Mouse (Mus musculus) liver, embryonic 15.5 days (tissue): ENCODE measurements around the gene Hcrtr1. TPM values are rescaled to one million over a fixed set of nuclear protein-coding genes. Genes with fewer than 3 reads are reported as not detected.

Experiments used
- ATAC-seq: fragments of 200-750 bp; cut with Nextera tagmentation; 2 replicates; pipeline ENCODE4 v1.8.0; 2017; ENCODE audit warnings: moderate number of reproducible peaks, mild to moderate bottlenecking, moderate library complexity; ENCODE audit not compliant: insufficient read depth
- H3K27ac ChIP-seq: fragments of 300-500 bp; sonication (generic); replicated peaks from 2 replicates; pipeline ENCODE4 v1.5.1; 2015; ENCODE audit warnings: mild to moderate bottlenecking, inconsistent platforms
- H3K27me3 ChIP-seq: fragments of 300-500 bp; sonication (generic); 2 replicates; pipeline ENCODE4 v1.6.1; 2015; ENCODE audit warnings: mild to moderate bottlenecking, inconsistent platforms
- H3K36me3 ChIP-seq: fragments of 300-500 bp; sonication (generic); replicated peaks from 2 replicates; pipeline ENCODE4 v1.6.1; 2015; ENCODE audit warnings: moderate library complexity, mild to moderate bottlenecking, inconsistent platforms
- H3K4me1 ChIP-seq: fragments of 300-500 bp; sonication (generic); replicated peaks from 2 replicates; pipeline ENCODE4 v1.6.1; 2015; ENCODE audit warnings: inconsistent platforms
- H3K4me2 ChIP-seq: fragments of 300-500 bp; sonication (generic); 2 replicates; pipeline ENCODE4 v1.6.1; 2015; ENCODE audit warnings: moderate library complexity, mild to moderate bottlenecking, inconsistent platforms
- H3K4me3 ChIP-seq: fragments of 300-500 bp; sonication (generic); replicated peaks from 2 replicates; pipeline ENCODE4 v1.5.1; 2015; ENCODE audit warnings: mild to moderate bottlenecking, inconsistent platforms
- H3K9ac ChIP-seq: fragments of 300-500 bp; sonication (generic); 2 replicates; pipeline ENCODE4 v1.6.1; 2015; ENCODE audit warnings: moderate library complexity, mild to moderate bottlenecking, inconsistent platforms
- H3K9me3 ChIP-seq: fragments of 300-500 bp; sonication (generic); replicated peaks from 2 replicates; pipeline ENCODE4 v1.6.1; 2016; ENCODE audit warnings: inconsistent platforms
- WGBS: fragments of 180-500 bp; shearing (Covaris S2); methylation state at CpG from one replicate; pipeline ENCODE4 v1.1.7; 2015; ENCODE audit warnings: mixed read lengths; ENCODE audit not compliant: insufficient replicate concordance; 5-methylcytosine and 5-hydroxymethylcytosine counted together
- polyA plus RNA-seq: library from polyadenylated mRNA; unstranded; fragments of >200 nt; fragmentation: Nextera tagmentation; extraction: Ambion mirVana; gene quantifications from 2 replicates; pipeline ENCODE4 v1.2.1, GENCODE M21; 2015

Hcrtr1 gene
- polyA plus RNA-seq, 1 experiment from 2014 or later, result not detected

- no peak for ATAC-seq
- H3K9me3 ChIP-seq, result no peaks in the 10 kb centered on the region
- H3K27me3 ChIP-seq, result no peaks in the 10 kb centered on the region
- no peak overlapping the region for H3K9ac ChIP-seq
- no peak overlapping the region for H3K4me2 ChIP-seq
- no peak overlapping the region for H3K4me3 ChIP-seq
- peaks cover 53% of the 10 kb centered on the region for H3K36me3 ChIP-seq
- H3K4me1 ChIP-seq, result peaks cover 14% of the 10 kb centered on the region; the same call in 1 of the 2 replicates
- 60% methylated on average over 4 of the region's 4 CpGs for WGBS
- H3K27ac ChIP-seq, result no peak overlapping the region
These were observed 18.4 kb downstream of the Hcrtr1 start for GRCm38 (mm10) chr4:130120752-130121151.

DNA sequence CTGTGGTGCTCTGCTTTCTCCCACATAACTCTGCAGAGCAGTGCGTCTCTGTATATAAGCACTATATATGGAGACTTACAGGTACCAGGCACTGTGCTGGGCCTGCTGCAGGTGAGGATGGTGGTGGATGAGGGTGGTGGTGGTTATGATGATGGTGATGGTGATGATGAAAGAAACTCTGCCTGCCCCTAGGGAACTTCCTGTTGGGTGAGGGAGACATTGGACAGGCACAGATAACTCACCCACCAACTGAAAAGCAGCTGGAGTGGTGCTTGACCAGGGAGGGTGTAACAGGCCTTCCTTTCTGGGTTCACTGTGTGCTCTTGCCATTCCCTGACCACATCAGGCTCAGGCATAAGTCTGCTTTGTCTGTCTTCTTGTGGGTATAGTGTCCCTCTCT is 26.4 kb downstream of the Hcrtr1 start:
- peaks cover 59% of the 10 kb centered on the region for H3K4me1 ChIP-seq
- H3K9me3 ChIP-seq, result no peaks in the 10 kb centered on the region
- H3K36me3 ChIP-seq, result 0 out of 2 replicates have a peak, but pooled peaks cover 10% of the 10 kb centered on the region
- WGBS, result 85% methylated on average over 1 of the region's 1 CpGs
- no peaks in the 10 kb centered on the region for H3K27me3 ChIP-seq
- H3K27ac ChIP-seq, result no peak overlapping the region
- ATAC-seq, result no peak
- no peak overlapping the region for H3K4me3 ChIP-seq
- H3K4me2 ChIP-seq, result peak overlapping the region; percentile 27; the same call in 1 of the 2 replicates
- no peak overlapping the region for H3K9ac ChIP-seq

- Histone ChIP-seq H3K9me3 (no peaks in the 10 kb centered on the region), H3K36me3 (0 out of 2 replicates have a peak, but pooled peaks cover 10% of the 10 kb centered on the region), H3K27me3 (no peaks in the 10 kb centered on the region), H3K9ac (no peak overlapping the region), H3K4me3 (no peak overlapping the region), H3K27ac (peak overlapping the region; percentile 33; the same call in 1 of the 2 replicates), H3K4me1 (peaks cover 59% of the 10 kb centered on the region), H3K4me2 (peak overlapping the region; percentile 27)
- ATAC-seq, result peak; percentile 15; the same call in 1 of the 2 replicates
- 53% methylated on average over 7 of the region's 7 CpGs for WGBS
These were observed 26.9 kb downstream of the Hcrtr1 start for GRCm38 (mm10) chr4:130112299-130112698.

- Histone ChIP-seq H3K9me3 (no peaks in the 10 kb centered on the region), H3K4me1 (peaks cover 67% of the 10 kb centered on the region), H3K9ac (no peak overlapping the region), H3K27me3 (no peaks in the 10 kb centered on the region), H3K4me2 (no peak overlapping the region), H3K36me3 (no peaks in the 10 kb centered on the region), H3K27ac (no peak overlapping the region), H3K4me3 (no peak overlapping the region)
- no peak for ATAC-seq
- WGBS, result 86% methylated on average over 7 of the region's 7 CpGs
These were observed 29.1 kb downstream of the Hcrtr1 start for GRCm38 (mm10) chr4:130110091-130110490.

DNA sequence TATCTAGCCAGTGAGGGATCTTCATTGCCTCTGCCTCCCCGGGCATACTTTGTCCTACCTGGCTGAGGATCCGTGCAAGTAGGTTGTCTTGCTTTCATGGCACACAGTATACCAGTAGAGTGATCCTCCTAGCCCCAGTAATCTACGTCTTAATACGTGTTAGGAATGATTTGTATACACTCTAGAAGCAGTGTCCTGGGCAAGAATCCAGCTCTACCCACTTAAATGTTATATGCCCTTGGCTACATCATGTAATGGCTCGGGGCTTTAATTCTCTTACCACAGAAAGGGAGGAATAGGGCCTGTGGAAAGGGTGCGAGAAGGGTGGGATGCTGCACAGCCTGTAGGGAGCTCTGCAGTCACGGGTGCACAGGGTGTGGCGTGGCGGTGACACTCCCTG is 29.5 kb downstream of the Hcrtr1 start:
- Histone ChIP-seq H3K4me2 (peak overlapping the region; percentile 16), H3K36me3 (no peaks in the 10 kb centered on the region), H3K9ac (no peak overlapping the region), H3K9me3 (no peaks in the 10 kb centered on the region), H3K27ac (no peak overlapping the region), H3K27me3 (no peaks in the 10 kb centered on the region), H3K4me3 (no peak overlapping the region), H3K4me1 (peaks cover 67% of the 10 kb centered on the region)
- no peak for ATAC-seq
- 73% methylated on average over 9 of the region's 9 CpGs for WGBS

- H3K9me3 ChIP-seq, result no peaks in the 10 kb centered on the region
- peak overlapping the region; percentile 25; the same call in 1 of the 2 replicates for H3K9ac ChIP-seq
- H3K36me3 ChIP-seq, result no peaks in the 10 kb centered on the region
- no peak for ATAC-seq
- peak overlapping the region; percentile 92 for H3K27ac ChIP-seq
- H3K4me2 ChIP-seq, result peak overlapping the region; percentile 75
- H3K4me3 ChIP-seq, result peak overlapping the region; percentile 86
- WGBS, result 27% methylated on average over 3 of the region's 3 CpGs
- no peaks in the 10 kb centered on the region for H3K27me3 ChIP-seq
- peaks cover 67% of the 10 kb centered on the region for H3K4me1 ChIP-seq
These were observed 30.2 kb downstream of the Hcrtr1 start for GRCm38 (mm10) chr4:130108929-130109328.

DNA sequence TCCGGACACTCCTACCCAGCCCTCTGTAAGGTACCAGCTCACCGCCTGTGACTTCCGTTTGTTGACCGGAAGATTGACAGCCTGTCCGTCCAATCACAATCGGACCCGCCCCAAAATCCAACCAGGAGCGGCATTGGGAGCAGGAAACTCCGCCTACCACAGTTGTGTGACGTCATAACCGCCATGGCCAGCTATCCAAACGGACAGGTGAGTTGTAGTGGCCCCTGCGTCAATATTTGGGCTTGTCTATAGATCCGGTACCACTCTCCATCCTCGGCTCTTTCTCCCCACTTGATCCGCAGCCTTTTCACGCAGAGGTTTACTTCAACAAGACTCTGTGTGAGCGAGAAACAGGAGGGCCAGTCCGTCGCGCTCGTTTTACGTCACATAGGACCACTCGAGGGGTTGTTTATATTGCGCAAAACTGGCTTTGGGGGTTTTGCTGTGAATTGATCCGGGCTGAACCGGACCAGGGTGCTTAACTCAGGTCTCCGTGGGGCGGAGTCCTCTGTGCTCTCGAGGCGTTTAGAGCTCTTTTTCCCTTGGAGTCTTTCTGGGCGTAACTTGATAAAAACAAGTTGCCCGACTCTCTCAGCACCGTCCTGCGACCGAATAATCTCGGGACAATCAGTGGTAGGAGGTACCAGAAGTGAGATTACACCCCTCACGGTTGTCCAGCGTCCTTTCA is 31.6 kb downstream of the Hcrtr1 start:
- peak; percentile 91 for ATAC-seq
- H3K36me3 ChIP-seq, result no peaks in the 10 kb centered on the region
- peaks cover 6% of the 10 kb centered on the region; the same call in 1 of the 2 replicates for H3K27me3 ChIP-seq
- WGBS, result under 1% methylated on average over 39 of the region's 39 CpGs
- no peaks in the 10 kb centered on the region for H3K9me3 ChIP-seq
- H3K4me1 ChIP-seq, result peaks cover 61% of the 10 kb centered on the region
- H3K9ac ChIP-seq, result peak overlapping the region; percentile 75
- peak overlapping the region; percentile 92 for H3K27ac ChIP-seq
- H3K4me3 ChIP-seq, result peak overlapping the region; percentile 86
- H3K4me2 ChIP-seq, result peak overlapping the region; percentile 75

- H3K4me2 ChIP-seq, result peak overlapping the region; percentile 75
- H3K4me3 ChIP-seq, result peak overlapping the region; percentile 86
- H3K9ac ChIP-seq, result peak overlapping the region; percentile 33; the same call in 1 of the 2 replicates
- H3K36me3 ChIP-seq, result no peaks in the 10 kb centered on the region
- peaks cover 8% of the 10 kb centered on the region; the same call in 1 of the 2 replicates for H3K27me3 ChIP-seq
- H3K27ac ChIP-seq, result peak overlapping the region; percentile 92
- H3K9me3 ChIP-seq, result no peaks in the 10 kb centered on the region
- H3K4me1 ChIP-seq, result peaks cover 55% of the 10 kb centered on the region
- WGBS, result 11% methylated on average over 14 of the region's 14 CpGs
- peak; percentile 34 for ATAC-seq
These were observed 32.1 kb downstream of the Hcrtr1 start for GRCm38 (mm10) chr4:130107065-130107443.

GRCm38 (mm10) chr4:130104584-130104983 is 34.6 kb downstream of the Hcrtr1 start:
- no peak overlapping the region for H3K27ac ChIP-seq
- H3K36me3 ChIP-seq, result no peaks in the 10 kb centered on the region
- H3K9me3 ChIP-seq, result no peaks in the 10 kb centered on the region
- no peak overlapping the region for H3K4me3 ChIP-seq
- no peak overlapping the region for H3K4me2 ChIP-seq
- H3K9ac ChIP-seq, result no peak overlapping the region
- 22% methylated on average over 4 of the region's 4 CpGs for WGBS
- peaks cover 34% of the 10 kb centered on the region for H3K4me1 ChIP-seq
- peaks cover 23% of the 10 kb centered on the region for H3K27me3 ChIP-seq
- ATAC-seq, result no peak

- H3K27ac ChIP-seq, result no peak overlapping the region
- no peak overlapping the region for H3K9ac ChIP-seq
- ATAC-seq, result no peak
- H3K4me1 ChIP-seq, result peaks cover 25% of the 10 kb centered on the region
- H3K4me2 ChIP-seq, result no peak overlapping the region
- H3K27me3 ChIP-seq, result peaks cover 28% of the 10 kb centered on the region
- no peaks in the 10 kb centered on the region for H3K36me3 ChIP-seq
- H3K9me3 ChIP-seq, result no peaks in the 10 kb centered on the region
- 69% methylated on average over 12 of the region's 12 CpGs for WGBS
- no peak overlapping the region for H3K4me3 ChIP-seq
These were observed 35.5 kb downstream of the Hcrtr1 start for GRCm38 (mm10) chr4:130103632-130104031.

DNA sequence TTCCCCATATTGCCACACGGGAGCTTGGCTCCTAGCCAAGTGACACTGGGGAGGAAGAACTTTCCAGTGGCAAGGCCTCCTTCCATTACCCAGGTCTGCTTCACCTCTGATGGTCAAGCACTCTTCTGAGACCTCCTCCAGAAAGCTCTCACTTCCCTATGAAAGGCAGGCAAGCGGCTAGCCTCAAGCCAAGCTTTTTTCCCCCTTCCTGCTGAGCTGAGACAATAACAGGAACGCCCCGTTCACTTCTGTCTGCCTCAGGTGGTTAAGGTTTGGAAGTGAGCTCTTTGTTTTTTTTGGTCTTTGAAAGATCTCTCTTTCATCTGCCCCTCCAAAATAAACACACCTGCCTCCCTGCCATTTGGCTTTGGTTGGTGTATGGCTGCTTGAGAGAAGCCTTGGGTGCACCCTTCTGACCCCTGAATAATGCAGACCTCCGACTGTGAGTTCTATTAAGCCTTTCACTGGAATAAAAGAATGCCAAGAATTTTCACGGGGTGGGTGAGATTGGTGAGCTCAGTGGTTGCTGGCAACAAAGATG is 37.0 kb downstream of the Hcrtr1 start, which contains the start of gene Pef1:
Gene Pef1 (plus strand): TSS at position 448 of the 541 bp plus-strand sequence.
- H3K27me3 ChIP-seq, result peaks cover 28% of the 10 kb centered on the region
- H3K4me2 ChIP-seq, result no peak within 1 kb of the TSS
- H3K9me3 ChIP-seq, result no peaks in the 10 kb centered on the region
- H3K4me3 ChIP-seq, result no peak within 1 kb of the TSS
- H3K4me1 ChIP-seq, result peaks cover 18% of the 10 kb centered on the region
- WGBS, result 14% methylated on average over 6 of the region's 6 CpGs
- no peak within 1 kb of the TSS for H3K9ac ChIP-seq
- H3K36me3 ChIP-seq, result no peaks in the 10 kb centered on the region
- ATAC-seq, result no peak
- no peak within 1 kb of the TSS for H3K27ac ChIP-seq
